Mouse (Mus musculus) heart, adult 9 months (tissue): ENCODE data around the gene Lck.
"Not testable (repeated sequence)": the region's sequence is repeated elsewhere in the genome, so short reads cannot be mapped to it uniquely, and the experiment has no call there.

Experiments used
- DNase-seq, 2 experiments: peaks; one replicate each; pipeline ENCODE4 v3.0.0; 2022; ENCODE audit warnings: low spot score in 2 of 2

Lck gene

DNA sequence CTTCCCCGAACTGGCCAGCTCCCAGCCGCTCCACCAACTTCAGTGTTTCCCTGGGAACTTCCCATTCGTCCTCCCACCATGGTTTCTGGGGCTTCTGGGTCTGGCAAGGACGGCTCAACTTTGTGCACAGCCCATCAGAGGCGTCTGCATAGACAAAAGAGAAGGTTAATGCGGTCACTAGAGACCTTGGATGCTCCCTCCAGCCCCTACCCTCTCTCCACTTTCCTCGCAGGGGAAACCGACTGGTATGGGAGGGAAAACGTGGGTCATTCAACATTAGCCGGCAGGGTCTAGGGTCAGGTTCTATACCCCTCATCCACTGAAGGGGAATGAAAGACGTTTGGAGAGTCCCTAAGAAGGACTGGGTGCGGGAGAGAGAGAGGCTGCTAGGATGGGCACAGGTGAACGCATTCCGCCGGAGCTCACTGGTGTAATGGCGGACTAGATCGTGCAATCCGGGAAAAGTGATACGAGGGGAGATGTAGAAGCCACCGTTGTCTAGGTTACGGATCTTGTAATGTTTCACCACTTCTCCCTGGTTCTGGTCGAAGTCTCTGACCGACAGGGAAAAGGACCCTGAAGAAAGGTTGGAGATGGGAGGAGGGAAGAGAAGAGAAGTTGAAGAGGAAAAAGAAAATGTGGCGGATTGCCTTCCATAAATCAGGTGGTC, 17.4 kb downstream of the Lck start:
- peak in 1 of 2 experiments; percentile 15 for DNase-seq

DNA sequence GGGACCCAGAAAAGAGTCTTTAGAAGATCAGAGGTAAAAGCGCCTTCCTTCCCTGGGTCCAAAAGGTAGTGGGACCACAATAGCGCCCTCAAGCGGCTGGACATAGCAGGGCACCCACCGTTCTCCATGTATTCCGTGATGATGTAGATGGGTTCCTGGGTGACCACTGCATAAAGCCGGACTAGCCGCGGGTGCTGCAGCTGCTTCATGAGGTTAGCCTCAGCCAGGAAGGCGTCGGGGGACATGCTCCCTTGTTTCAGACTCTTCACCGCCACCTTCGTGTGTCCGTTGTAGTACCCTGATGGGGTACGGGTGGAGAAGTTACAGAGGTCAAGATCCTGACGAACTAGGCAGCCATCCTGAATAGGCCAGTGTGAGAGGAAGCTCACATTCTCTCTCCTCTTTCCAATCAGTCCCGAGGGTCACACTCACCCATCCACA, 18.0 kb downstream of the Lck start:
- DNase-seq, result peak in 1 of 2 experiments; percentile 33

DNA sequence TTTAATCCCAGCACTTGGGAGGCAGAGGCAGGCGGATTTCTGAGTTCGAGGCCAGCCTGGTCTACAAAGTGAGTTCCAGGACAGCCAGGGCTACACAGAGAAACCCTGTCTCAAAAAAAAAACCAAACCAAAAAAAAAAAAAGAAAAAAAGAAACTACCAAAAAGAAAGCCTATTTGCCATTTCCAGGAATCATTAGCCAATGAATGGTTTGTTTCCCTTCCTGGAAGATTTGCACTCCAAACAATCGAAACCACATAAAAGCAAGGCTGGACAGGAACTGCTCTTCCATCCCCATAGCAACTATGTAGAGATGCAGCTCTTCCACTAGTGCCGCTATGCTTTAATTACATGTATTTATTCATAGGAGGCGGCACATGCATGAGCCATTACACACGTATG, 18.9 kb downstream of the Lck start:
- DNase-seq, result not testable (repeated sequence)

DNA sequence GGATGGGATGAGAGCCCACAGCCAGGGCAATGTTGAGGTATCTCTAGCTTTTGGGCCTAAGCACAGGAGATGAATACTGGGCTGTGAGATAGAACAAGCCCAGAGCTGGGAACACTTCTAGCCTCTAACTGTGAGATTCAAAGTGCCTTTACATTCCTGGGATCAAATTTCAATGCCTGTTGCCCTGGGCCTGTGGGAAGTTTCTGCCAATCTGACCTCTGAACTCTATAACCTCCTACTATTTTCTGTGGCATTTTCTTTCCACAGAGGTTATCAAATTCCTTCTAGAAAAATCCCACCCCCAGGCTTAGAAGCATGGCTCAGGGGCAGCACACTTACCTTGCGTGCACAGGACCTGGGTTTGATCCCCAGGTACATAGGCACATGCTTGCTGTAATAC, 23.1 kb downstream of the Lck start:
- no peak for DNase-seq

DNA sequence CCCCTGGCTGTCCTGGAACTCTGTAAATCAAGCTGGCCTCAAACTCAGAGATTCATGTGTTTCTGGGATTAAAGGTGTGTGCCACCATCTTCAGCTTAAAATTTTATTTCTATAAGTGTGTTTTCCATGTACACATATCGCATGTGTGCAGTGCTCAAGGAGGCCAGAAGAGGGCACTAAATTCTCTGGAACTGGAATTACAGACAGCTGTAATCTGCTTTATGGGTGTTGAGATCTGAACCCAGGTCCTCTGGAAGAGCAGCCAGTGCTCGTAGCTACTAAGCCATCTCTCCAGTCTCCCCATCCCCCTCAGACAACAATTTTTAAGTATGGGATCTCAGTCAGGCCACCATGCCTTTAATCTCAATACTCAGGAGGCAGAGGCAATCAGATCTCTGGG, 24.1 kb downstream of the Lck start:
- DNase-seq, result no peak

DNA sequence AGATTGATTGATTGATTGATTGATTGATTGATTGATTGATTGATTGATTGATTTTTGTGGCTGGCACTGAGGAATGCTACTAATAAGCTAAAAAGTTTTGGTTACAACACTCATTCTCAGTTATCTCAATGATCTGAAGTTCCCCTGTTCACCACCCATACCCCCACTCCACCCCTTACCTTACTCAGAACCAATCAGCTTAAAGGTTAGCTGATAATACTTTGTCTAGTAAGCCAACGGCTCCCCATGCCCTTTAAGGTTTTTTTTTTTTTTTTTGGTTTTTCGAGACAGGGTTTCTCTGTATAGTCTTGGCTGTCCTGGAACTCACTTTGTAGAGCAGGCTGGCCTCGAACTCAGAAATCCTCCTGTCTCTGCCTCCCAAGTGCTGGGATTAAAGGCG, 25.8 kb downstream of the Lck start:
- not testable (repeated sequence) for DNase-seq

DNA sequence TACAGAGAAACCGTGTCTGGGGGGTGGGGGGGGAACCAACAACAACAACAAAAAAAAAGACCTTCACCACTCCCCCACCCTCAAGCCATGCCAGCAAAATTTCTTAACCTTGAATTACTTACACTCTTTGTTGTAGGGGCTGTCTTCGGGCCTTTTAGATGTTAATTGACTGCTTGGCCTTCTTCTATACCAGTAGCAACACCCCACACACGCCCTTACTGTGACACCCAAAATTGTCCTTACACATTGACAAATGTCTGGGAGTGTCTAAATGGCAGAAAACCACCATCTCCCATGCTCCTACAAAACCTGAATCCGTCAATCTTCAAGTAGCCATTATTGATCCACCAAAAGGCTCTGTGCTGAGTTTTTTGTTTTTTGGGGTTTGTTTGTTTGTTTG, 29.3 kb downstream of the Lck start:
- no peak for DNase-seq

DNA sequence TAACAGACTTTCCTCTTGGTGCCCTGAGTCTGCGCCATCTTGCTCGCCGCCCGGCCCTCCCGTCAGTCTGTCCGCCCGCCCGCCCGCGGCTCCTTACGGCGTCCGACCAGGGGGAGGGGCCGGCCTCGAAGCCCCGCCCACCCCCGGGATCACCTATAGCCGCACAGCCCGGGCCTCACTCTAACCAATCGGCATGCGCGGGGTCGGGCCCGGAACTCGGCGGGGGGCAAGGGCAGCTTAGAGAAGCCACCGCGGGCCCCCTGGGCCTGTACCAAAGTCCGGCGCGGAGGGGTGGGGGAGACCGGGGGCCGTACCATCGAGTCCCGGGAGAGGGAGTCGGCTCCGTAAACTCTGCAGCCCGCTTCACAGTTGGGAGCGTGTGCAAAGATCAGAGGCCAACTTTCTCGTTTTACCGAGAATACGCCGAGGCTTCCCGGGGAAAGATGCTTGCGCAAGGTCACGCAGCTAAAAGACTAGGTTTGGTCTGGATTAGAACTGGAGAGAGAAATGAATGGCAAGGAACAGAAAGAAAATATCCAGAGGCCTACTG, 30.8 kb downstream of the Lck start, which contains the start of gene Hdac1:
TSS of gene Hdac1 (minus strand) at position 122 of the 550 bp plus-strand sequence.
- peak; percentile 97 to 98 for DNase-seq

DNA sequence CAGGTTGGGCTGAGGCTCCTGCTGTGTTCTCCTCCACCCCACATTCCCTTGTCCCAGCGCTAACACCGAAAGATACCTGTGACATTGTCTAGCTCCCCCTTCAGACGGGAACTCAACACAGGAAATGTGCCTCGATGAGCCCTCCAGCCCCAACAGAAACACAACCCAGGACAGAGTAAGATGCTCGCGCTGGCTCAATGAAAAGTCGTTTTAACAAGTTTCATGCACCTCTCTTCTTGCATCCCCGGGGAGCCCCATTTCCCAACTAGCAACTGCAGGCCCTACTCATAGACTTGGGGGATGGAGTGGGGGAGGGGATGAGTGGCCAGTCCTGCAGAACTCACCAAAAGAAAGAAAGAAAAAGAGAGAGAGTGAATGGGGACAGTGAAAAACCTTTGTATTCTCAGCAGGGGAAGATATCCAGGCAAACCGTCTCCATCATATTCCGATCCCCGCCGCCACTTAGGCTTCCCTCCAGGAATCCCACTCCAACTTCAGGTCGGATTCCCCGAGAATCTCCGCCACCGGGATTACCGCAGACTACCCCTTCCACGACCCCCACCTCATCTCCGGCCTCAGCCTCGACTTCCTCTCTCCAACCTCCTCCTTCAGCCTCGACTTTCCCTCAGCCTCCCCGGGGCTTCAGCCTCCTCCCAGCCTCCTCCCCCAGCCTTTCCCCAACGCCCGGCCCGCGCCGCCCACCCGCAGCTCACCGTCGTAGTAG, 31.4 kb downstream of the Lck start:
- DNase-seq, result peak in 1 of 2 experiments; percentile 17

DNA sequence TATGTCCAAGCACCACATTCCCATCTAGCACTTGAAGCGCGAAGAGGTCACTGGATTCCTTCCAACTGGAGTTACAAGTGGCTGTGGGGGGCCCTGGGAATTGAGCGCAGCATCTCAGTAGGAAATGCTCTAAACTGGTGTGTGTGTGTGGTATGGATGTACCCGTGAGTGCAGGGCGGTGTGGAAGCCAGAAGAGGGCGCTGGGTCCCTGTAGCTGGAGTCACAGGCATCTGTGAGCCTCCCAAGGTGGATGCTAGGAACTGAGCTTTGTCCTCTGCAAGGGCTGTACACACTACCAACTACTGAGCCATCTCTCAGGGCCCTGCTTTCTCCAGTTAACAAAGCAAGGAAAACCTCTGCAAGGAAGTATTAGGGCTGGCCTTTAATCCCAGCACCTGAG, 33.4 kb downstream of the Lck start:
- DNase-seq, result no peak

DNA sequence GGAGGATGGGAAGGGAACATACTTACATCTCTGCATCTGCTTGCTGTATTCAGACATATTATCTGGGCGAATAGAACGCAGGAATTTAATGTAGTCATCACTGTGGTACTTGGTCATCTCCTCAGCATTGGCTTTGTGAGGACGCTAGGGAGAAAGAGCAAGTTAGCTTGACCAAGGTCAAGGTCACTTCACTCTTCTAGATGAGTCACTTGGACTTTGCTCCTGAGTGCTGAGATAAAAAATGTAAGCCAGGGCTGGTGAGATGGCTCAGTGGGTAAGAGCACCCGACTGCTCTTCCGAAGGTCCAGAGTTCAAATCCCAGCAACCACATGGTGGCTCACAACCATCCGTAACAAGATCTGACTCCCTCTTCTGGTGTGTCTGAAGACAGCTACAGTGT, 44.5 kb downstream of the Lck start:
- DNase-seq, result not testable (repeated sequence)

DNA sequence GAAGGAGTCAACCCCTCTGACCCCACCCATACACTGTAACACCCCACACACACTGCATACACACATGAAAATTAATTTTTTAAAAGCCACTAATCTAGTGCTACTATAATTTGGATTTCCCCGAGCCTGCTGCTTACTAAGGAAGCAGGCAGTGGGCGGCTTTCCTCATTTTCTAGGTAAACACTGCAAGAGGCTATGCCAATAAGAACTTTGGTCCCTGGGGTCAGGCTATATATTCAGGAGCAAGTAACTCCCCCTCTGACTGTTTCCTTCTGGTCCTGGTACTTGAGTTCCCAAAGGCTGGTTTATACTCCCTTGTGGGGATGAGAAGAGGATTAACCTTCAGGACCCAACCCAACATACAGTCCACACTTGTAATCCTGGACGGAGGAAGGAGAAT, 47.6 kb downstream of the Lck start:
- no peak for DNase-seq

DNA sequence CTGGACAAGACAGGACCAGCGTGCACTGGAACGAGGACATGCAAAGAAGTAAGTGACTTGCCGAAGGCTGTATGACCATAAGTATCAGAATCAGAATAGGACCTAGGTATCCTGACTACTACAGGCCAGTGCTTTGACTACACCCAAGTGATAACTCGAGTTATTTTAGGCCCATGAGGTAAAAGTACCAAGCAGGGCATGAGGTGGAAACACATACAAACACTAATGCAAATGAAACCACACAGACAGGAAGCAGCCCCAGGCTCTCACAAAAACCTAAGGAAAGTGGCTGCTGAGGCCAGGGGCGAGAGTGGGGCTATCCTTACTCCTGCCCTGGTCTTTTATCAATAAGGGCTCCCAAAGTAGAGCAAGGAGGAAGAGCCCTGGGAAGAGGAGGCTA, 48.1 kb downstream of the Lck start:
- DNase-seq, result no peak

DNA sequence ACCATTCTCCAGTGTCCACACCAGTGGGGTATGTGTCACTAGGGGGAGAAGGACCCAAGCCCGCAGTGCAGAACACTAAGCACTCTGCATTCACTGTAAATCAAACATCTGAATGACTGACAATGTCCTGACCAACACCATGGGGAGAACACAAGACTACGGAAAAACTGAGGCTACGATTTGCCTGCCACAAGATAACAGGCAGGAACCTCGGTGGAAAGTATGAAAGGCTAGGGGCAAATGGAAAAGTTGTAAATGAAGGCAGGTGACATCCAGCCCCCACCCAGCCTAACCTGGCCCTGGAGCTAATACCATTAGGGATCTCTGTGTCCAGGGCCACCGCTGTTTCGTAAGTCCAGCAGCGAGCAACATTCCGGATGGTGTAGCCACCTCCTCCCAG, 54.9 kb downstream of the Lck start:
- DNase-seq, result no peak

DNA sequence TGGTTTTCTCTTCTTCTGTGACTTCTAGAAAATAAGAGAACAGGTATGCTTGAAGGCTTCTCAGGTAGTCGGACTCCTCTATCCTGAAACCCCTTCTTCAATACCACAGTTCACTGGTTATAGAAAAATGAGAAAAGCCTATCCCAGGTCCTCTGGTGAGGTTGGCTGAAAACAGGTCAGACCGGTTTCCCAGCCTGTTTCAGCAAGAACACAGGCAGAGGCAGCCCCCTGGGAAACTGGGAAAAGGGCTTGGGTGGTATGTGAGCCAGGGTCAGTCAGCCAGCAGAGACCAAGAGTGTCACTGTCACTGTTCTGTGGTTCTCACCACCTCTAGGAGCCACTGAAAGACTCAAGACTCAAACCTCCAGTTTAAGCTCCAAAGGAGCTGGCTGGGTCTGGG, 56.5 kb downstream of the Lck start:
- DNase-seq, result no peak

DNA sequence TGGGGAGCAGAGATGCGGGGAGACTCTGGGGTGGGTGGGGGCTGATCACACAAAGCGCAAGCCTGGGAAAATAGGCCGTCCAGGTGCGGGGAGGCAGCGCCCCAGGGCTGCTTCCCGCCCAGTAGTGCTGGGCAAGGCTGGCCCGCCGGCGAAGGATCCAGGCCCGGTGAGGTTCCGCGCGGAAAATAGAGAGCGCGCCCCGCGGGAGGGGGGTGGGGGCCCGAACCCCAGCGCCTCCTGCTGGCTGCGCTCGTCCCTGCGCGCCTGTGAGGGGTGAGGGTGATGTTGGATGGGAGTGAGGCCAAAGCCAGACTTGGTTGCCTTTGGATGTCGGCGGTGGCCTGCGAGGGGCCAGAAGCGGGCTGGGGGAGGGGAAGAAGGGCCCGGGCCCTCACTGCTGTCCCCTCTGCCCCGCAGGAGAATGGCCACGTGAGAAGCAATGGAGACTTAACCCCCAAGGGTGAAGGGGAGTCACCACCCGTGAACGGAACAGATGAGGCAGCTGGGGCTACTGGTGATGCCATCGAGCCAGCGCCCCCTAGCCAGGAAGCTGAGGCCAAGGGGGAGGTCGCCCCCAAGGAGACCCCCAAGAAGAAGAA, 59.0 kb downstream of the Lck start:
- DNase-seq, result no peak

DNA sequence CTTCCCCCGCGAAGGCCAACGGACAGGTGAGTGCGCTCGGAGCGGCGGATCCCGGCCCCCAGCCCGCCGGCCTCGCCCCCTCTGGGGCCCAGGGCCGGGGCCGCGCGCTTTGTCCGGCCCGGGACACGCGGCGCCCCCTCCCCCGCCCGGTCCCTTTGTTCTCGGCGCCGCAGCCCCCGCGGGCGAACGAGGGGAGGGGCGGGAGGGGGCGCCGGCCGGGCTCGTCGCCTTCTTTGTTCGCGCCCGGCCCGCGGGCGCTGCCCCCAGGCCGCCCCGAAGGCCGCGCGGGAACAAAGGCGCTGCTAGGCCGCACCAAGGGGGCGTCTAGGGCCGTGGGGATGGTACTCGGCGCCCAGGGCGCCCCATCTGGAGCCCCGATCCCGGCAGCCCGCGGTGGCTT, 59.5 kb downstream of the Lck start:
- DNase-seq, result no peak

DNA sequence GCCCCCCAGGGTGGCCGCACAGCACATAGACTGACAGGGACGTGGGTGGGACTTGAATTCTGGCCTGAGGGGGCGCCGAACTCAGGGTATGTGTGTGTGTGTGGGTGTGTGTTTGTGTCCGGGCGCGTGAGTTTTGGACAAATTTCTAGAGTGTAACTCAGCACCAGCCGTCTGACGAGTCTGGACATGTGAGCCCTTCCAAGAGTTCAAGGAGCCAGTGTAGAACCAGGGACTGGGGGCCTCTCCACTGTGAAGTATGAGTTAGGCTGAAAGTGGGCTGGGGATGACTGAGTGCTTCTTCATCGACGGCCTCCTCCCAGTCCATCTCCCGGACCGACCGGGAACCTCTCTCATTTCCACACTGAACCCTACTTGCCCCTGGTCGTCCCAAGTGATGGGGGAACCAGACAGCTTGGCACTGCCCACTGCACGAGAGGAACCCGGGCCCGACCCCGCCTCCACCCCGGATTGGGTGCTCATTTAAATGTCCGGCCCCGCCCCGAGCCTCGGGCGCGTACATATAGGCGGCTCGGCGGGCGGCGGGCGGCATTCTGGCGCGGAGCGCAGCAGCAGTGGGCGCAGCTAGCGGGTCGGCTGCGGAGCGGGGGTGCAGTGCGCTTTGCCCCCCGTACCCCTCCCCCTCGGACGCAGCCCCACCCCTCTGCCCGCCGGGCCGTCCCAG, 60.2 kb downstream of the Lck start, which contains the start of gene Marcksl1:
TSS of gene Marcksl1 (plus strand) at position 496 of the 682 bp plus-strand sequence.
- peak; percentile 66 to 76 for DNase-seq

DNA sequence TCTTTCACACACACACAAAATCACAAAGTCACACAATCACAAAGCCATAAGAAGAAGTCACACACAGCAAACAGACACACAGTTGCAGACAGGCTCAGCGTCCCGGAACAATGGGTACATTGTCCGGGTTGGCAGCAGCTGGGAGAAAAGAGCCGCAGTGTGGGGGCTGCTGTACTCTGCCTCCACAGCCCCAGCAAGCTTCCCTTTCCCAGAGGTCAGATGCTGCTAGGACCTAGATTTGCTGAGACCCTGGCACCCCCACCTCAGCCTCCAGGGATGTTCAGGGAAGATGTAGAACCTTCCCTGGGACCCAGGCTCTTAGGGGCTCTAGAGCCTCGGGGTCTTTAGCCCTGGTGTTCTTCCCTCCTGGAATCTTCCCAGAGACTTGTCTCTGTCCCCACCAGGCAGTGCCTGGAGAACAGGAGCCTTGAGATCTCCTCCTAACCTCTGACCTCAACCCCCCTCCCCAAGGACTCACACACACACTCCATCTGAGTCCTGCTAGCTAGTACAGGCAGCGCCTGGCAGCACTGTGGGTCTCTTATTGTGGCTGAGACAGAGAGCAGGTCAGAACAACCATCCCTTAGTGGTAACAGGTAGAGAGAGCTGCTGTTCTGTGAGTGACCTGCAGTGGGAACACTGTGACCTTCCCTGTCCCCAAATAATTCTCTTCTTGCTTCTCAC, 61.9 kb downstream of the Lck start:
- DNase-seq, result no peak

DNA sequence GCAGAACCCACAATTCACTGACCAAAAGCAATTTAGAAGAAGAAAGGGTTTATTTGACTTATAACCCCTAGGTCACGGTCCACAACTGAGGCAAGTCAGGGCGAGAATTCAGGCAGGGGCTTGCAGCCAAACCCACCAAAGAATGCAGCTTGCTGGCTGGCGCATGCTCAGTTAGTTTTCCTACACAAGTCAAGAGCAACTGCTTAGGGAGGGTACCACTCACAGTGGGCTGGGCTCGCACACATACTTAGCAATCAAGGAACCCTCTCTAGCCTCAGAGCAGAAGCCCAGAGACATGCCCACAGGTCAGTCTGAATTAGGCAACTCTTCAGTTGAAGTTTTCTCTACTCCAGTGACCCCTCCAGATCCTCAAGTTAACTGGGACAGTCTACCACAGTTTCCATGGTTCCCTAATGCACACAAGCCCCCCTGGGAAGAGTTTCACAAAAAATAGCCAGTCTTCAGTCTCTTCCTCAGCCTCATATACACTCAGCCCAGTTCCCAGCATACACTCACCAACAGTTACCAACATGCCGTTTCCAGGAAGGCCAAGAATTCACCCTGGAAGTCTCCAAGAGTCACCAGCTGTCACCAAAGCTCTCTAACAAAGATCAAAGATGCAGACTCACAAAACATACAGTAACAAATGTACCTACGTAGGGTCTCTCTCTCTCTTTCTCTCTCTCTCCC, 62.6 kb downstream of the Lck start:
- DNase-seq, result no peak

DNA sequence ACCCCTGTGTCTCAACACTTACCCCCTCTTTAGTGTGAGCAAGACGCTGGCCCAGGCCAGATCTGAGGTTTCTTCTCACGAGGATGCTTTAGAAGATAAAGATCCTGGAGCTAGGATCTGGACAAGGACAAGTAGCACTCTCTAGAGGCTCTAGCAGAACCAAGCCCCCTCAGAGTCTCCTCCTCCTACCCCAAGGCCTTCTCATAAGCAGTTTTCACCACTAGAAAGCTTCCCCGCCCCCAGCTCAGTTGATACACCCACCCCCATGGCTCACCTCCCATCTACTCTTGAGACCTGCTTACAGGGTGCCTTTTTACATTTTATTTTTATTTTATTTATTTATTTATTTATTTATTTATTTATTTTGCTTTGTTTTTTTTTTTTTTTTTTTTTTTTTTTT, 63.8 kb downstream of the Lck start:
- no peak for DNase-seq
